Comparison of ENCODE assay signal across 25 mouse cellular contexts in genomic region chr12:91780531-91780930, GRCm38 (mm10). TPM values are rescaled to one million over a fixed set of nuclear protein-coding genes. Genes with fewer than 3 reads are reported as not detected.
DNase-seq lines count a peak whose midpoint lies in the region; ATAC-seq and TF ChIP-seq lines count a peak whose summit lies in the region.
"Had no signal": no experiment of that assay in that cellular context is flagged by ENCODE, and none has a peak within 500 bp of the region (broad histone marks: within the 10 kb centered on the region; RNA-seq: fewer than 3 reads in every experiment).

No protein-coding gene starts in this region.

- TF ChIP-seq CTCF in forebrain, postnatal 0 days (IDR thresholded peaks at IDR 0.05; ENCODE audit: low read depth), result no peak

- H3K36me3 ChIP-seq in forebrain, embryonic 11.5 days (ENCODE audit: control insufficient read depth, insufficient read depth, low read length), result no peaks in the 10 kb centered on the region
- H3K36me3 ChIP-seq in forebrain, postnatal 0 days (ENCODE audit: insufficient read depth), result no peaks in the 10 kb centered on the region
- H3K36me3 ChIP-seq: embryonic facial prominence, embryonic 13.5 days; embryonic facial prominence, embryonic 15.5 days; forebrain, embryonic 10.5 days; forebrain, embryonic 15.5 days; G1E had no signal

- 88% methylated on average over 3 of the region's 3 CpGs for WGBS in forebrain, embryonic 11.5 days
- 84% methylated on average over 3 of the region's 3 CpGs for WGBS in forebrain, postnatal 0 days

- no peak overlapping the region for H3K9ac ChIP-seq in forebrain, embryonic 11.5 days (ENCODE audit: low read length)
- no peak overlapping the region for H3K9ac ChIP-seq in forebrain, postnatal 0 days
- H3K9ac ChIP-seq: embryonic facial prominence, embryonic 13.5 days; embryonic facial prominence, embryonic 15.5 days; forebrain, embryonic 13.5 days; forebrain, embryonic 15.5 days had no signal

- no peaks in the 10 kb centered on the region for H3K9me3 ChIP-seq in forebrain, embryonic 11.5 days (ENCODE audit: control insufficient read depth, low read length)
- H3K9me3 ChIP-seq in forebrain, postnatal 0 days (ENCODE audit: low read length), result no peaks in the 10 kb centered on the region
- H3K9me3 ChIP-seq: embryonic facial prominence, embryonic 13.5 days; embryonic facial prominence, embryonic 15.5 days; forebrain, embryonic 10.5 days; forebrain, embryonic 13.5 days; forebrain, embryonic 15.5 days; G1E had no signal

- ATAC-seq in forebrain, embryonic 11.5 days (replicated peaks; ENCODE audit: low FRiP score), result no peak
- no peak for ATAC-seq in forebrain, postnatal 0 days
- ATAC-seq: CD4-positive, CD25-positive, alpha-beta regulatory T cell, adult 4 months; forebrain, embryonic 13.5 days; forebrain, embryonic 15.5 days had no signal

- no peaks in the 10 kb centered on the region for H3K27me3 ChIP-seq in forebrain, embryonic 11.5 days (ENCODE audit: control insufficient read depth, insufficient read depth, low read length)
- no peaks in the 10 kb centered on the region for H3K27me3 ChIP-seq in forebrain, postnatal 0 days (ENCODE audit: insufficient read depth, low read length)
- H3K27me3 ChIP-seq: embryonic facial prominence, embryonic 15.5 days; forebrain, embryonic 13.5 days; forebrain, embryonic 15.5 days had no signal

- H3K4me2 ChIP-seq in forebrain, embryonic 11.5 days (ENCODE audit: low read depth, low read length, severe bottlenecking), result no peak overlapping the region
- H3K4me2 ChIP-seq in forebrain, postnatal 0 days (ENCODE audit: low read depth), result no peak overlapping the region
- H3K4me2 ChIP-seq: embryonic facial prominence, embryonic 13.5 days; embryonic facial prominence, embryonic 15.5 days; forebrain, embryonic 13.5 days; forebrain, embryonic 15.5 days had no signal

- H3K4me1 ChIP-seq in forebrain, embryonic 11.5 days (replicated peaks; ENCODE audit: control insufficient read depth, insufficient read depth, low read length), result 0 out of 2 replicates have a peak, but pooled peaks cover 2% of the 10 kb centered on the region
- H3K4me1 ChIP-seq in forebrain, postnatal 0 days (ENCODE audit: insufficient read depth), result no peaks in the 10 kb centered on the region

- no peak overlapping the region for H3K4me3 ChIP-seq in forebrain, embryonic 11.5 days (ENCODE audit: low read depth, low read length)
- H3K4me3 ChIP-seq in forebrain, postnatal 0 days (ENCODE audit: low read depth, low read length), result no peak overlapping the region
- H3K4me3 ChIP-seq: embryonic facial prominence, embryonic 13.5 days; embryonic facial prominence, embryonic 15.5 days; erythroblast, embryonic 14.5 days; forebrain, embryonic 10.5 days; forebrain, embryonic 13.5 days; forebrain, embryonic 15.5 days had no signal

- no peak overlapping the region for H3K27ac ChIP-seq in forebrain, embryonic 11.5 days (ENCODE audit: low read depth, low read length)
- H3K27ac ChIP-seq in forebrain, postnatal 0 days (ENCODE audit: low read depth, low read length), result no peak overlapping the region
- H3K27ac ChIP-seq: embryonic facial prominence, embryonic 13.5 days; embryonic facial prominence, embryonic 15.5 days; forebrain, embryonic 10.5 days; forebrain, embryonic 13.5 days; forebrain, embryonic 15.5 days had no signal

- peak; percentile 29 for DNase-seq in forebrain, embryonic 11.5 days (ENCODE audit: low spot score)
- DNase-seq in forebrain, postnatal 0 days, result no peak
- DNase-seq in 3134 (ENCODE audit: extremely low read depth, insufficient read length, low spot score), result peak; percentile 52
- peak; percentile 18 for DNase-seq in NIH3T3 (ENCODE audit: low read depth)
- peak; percentile 42 for DNase-seq in skeletal muscle tissue, adult 2 months (ENCODE audit: low read depth, low spot score)
- DNase-seq in layer of hippocampus, adult 9-11 months, result no peak
- no peak for DNase-seq in cerebellum, adult 18-20 months
- DNase-seq: adrenal gland, adult 2 months; adrenal gland, postnatal 14 days; adrenal gland, postnatal 36 days; B cell, adult 2 months; cerebellum, adult 11-12 months; cerebellum, adult 8-10 months; cerebellum, adult 9-11 months; cerebellum, postnatal 14 days; cerebellum, postnatal 36 days; embryo, embryonic 11 days had no signal

RNA-seq across cellular contexts. Expression of gene Ston2, which starts 7.7 kb away (rescaled TPM):
- polyA plus RNA-seq in forebrain, embryonic 11.5 days (2014; fragmentation: Nextera tagmentation; extraction: Ambion mirVana), result 13.7 and 16.5 TPM in 2 replicates
- 7.1 and 8.8 TPM in 2 replicates for total RNA-seq in forebrain, postnatal 0 days (2014; rRNA removed)
- 3.6 and 7.7 TPM in 2 replicates for polyA plus RNA-seq in forebrain, postnatal 0 days (2015; fragmentation: Nextera tagmentation; extraction: Ambion mirVana)

Comparison
In these comparisons a context has a peak if more than half of its experiments do, and no peak if none do; other contexts are left out.
1. DNase-seq: peak in forebrain, embryonic 11.5 days (single experiment), 3134 (single experiment), NIH3T3 (single experiment) and skeletal muscle tissue, adult 2 months (single experiment); none in forebrain, postnatal 0 days (single experiment), layer of hippocampus, adult 9-11 months (single experiment) and cerebellum, adult 18-20 months (0 of 2).